Mouse (Mus musculus) urinary bladder, adult 2 months (tissue): Measurements from ENCODE around the gene 1700016H13Rik. TPM values are rescaled to one million over a fixed set of nuclear protein-coding genes. Genes with fewer than 3 reads are reported as not detected.

ENCODE experiments used
- DNase-seq: peaks from one replicate; pipeline ENCODE4 v3.0.0; 2022; ENCODE audit warnings: low spot score
- polyA plus RNA-seq: library from polyadenylated mRNA; depleted of rRNA; stranded (reverse); fragments of >200 nt; gene quantifications from 2 replicates; pipeline ENCODE4 v1.2.3, GENCODE M21; 2012; rRNA removed

1700016H13Rik gene
- polyA plus RNA-seq: 0.24 and 0.43 TPM in 2 replicates

GRCm38 (mm10) chr5:103655346-103656118, at the start of gene 1700016H13Rik:
1700016H13Rik (minus strand) TSS chr5:103656010.
- peak; percentile 77 for DNase-seq

GRCm38 (mm10) chr5:103705331-103705730, 49.5 kb upstream of the 1700016H13Rik start:
- DNase-seq: no peak

GRCm38 (mm10) chr5:103702527-103702926, 46.7 kb upstream of the 1700016H13Rik start:
- DNase-seq: no peak

GRCm38 (mm10) chr5:103701466-103701865, 45.7 kb upstream of the 1700016H13Rik start:
- no peak for DNase-seq

- no peak for DNase-seq
Measured at GRCm38 (mm10) chr5:103700661-103701060, 44.9 kb upstream of the 1700016H13Rik start.

- DNase-seq: no peak
Measured at GRCm38 (mm10) chr5:103699537-103699936, 43.7 kb upstream of the 1700016H13Rik start.

GRCm38 (mm10) chr5:103698577-103698976, 42.8 kb upstream of the 1700016H13Rik start:
- DNase-seq: no peak

GRCm38 (mm10) chr5:103697875-103698491, 42.2 kb upstream of the 1700016H13Rik start:
- DNase-seq: no peak

GRCm38 (mm10) chr5:103694094-103694493, 38.3 kb upstream of the 1700016H13Rik start:
- DNase-seq: no peak

GRCm38 (mm10) chr5:103693041-103693641, 37.3 kb upstream of the 1700016H13Rik start:
- DNase-seq: peak; percentile 32

- DNase-seq: no peak
Measured at GRCm38 (mm10) chr5:103692531-103693040, 36.8 kb upstream of the 1700016H13Rik start.

GRCm38 (mm10) chr5:103691624-103692530, 36.1 kb upstream of the 1700016H13Rik start, which contains the start of gene Aff1:
Aff1 (plus strand) TSS chr5:103692374.
- DNase-seq: peak; percentile 96

GRCm38 (mm10) chr5:103691171-103691570, 35.4 kb upstream of the 1700016H13Rik start:
- DNase-seq: no peak

- DNase-seq: no peak
Measured at GRCm38 (mm10) chr5:103690190-103690589, 34.4 kb upstream of the 1700016H13Rik start.

- DNase-seq: no peak
Measured at GRCm38 (mm10) chr5:103689645-103690044, 33.8 kb upstream of the 1700016H13Rik start.

GRCm38 (mm10) chr5:103681824-103682223, 26.0 kb upstream of the 1700016H13Rik start:
- DNase-seq: no peak

- DNase-seq: no peak
Measured at GRCm38 (mm10) chr5:103680381-103680780, 24.6 kb upstream of the 1700016H13Rik start.

- DNase-seq: no peak
Measured at GRCm38 (mm10) chr5:103678974-103679373, 23.2 kb upstream of the 1700016H13Rik start.

GRCm38 (mm10) chr5:103677894-103678293, 22.1 kb upstream of the 1700016H13Rik start:
- DNase-seq: no peak

GRCm38 (mm10) chr5:103676289-103676881, 20.6 kb upstream of the 1700016H13Rik start:
- no peak for DNase-seq

GRCm38 (mm10) chr5:103674482-103674881, 18.7 kb upstream of the 1700016H13Rik start:
- DNase-seq: no peak
